Mouse (Mus musculus) limb, embryonic 11.5 days (tissue): Measurements from ENCODE around the gene Hivep3. TPM values are rescaled to one million over a fixed set of nuclear protein-coding genes. Genes with fewer than 3 reads are reported as not detected.

ENCODE experiments used
- ATAC-seq: fragments of 200-750 bp; cut with Nextera tagmentation; 2 replicates; pipeline ENCODE4 v1.8.0; 2017; ENCODE audit warnings: low read depth; ENCODE audit not compliant: insufficient number of reproducible peaks, low FRiP score, low TSS enrichment
- DNase-seq: peaks from one replicate; pipeline ENCODE4 v3.0.0-alpha.2; 2015; ENCODE audit warnings: low spot score
- H3K27ac ChIP-seq: fragments of 300-500 bp; sonication (generic); replicated peaks from 2 replicates; pipeline ENCODE4 v1.5.1; 2014; ENCODE audit warnings: low read depth, mild to moderate bottlenecking, low read length
- H3K27me3 ChIP-seq: fragments of 300-500 bp; sonication (generic); 2 replicates; pipeline ENCODE4 v1.6.1; 2014; ENCODE audit warnings: mild to moderate bottlenecking, low read length, mixed read lengths; ENCODE audit not compliant: control insufficient read depth, insufficient read depth
- H3K36me3 ChIP-seq: fragments of 300-500 bp; sonication (generic); 2 replicates; pipeline ENCODE4 v1.6.1; 2014; ENCODE audit warnings: mild to moderate bottlenecking, low read length, moderate library complexity, mixed read lengths; ENCODE audit not compliant: control insufficient read depth, insufficient read depth
- H3K4me1 ChIP-seq: fragments of 300-500 bp; sonication (generic); 2 replicates; pipeline ENCODE4 v1.6.1; 2014; ENCODE audit warnings: low read length, mixed read lengths; ENCODE audit not compliant: control insufficient read depth, insufficient read depth
- H3K4me2 ChIP-seq: fragments of 300-500 bp; sonication (generic); 2 replicates; pipeline ENCODE4 v1.6.1; 2014; ENCODE audit warnings: low read depth, mild to moderate bottlenecking, moderate library complexity; ENCODE audit not compliant: severe bottlenecking
- H3K4me3 ChIP-seq: fragments of 300-500 bp; sonication (generic); 2 replicates; pipeline ENCODE4 v1.5.1; 2014; ENCODE audit warnings: low read depth, low read length
- H3K9ac ChIP-seq: fragments of 300-500 bp; sonication (generic); 2 replicates; pipeline ENCODE4 v1.6.1; 2014; ENCODE audit warnings: mild to moderate bottlenecking, low read length
- H3K9me3 ChIP-seq: fragments of 300-500 bp; sonication (generic); 2 replicates; pipeline ENCODE4 v1.6.1; 2016; ENCODE audit warnings: low read length; ENCODE audit not compliant: control insufficient read depth
- WGBS: fragments of 180-500 bp; shearing (Covaris S2); extraction: QIAGEN DNeasy Blood & Tissue Kit; methylation state at CpG from one replicate; pipeline ENCODE4 v1.1.7; 2014; 5-methylcytosine and 5-hydroxymethylcytosine counted together
- polyA plus RNA-seq: library from polyadenylated mRNA; unstranded; fragments of >200 nt; fragmentation: Nextera tagmentation; extraction: Ambion mirVana; gene quantifications from 2 replicates; pipeline ENCODE4 v1.2.1, GENCODE M21; 2014

The Hivep3 gene
- polyA plus RNA-seq, 1 experiment from 2014 or later = 0.55 TPM

- DNase-seq (no peak), ATAC-seq (no peak)
- no peaks in the 10 kb centered on the region for H3K9me3 ChIP-seq
Observed at GRCm38 (mm10) chr4:119901556-119902491, 168.2 kb downstream of the Hivep3 start.

GRCm38 (mm10) chr4:119903328-119903727 lies 169.7 kb downstream of the Hivep3 start:
- no peak overlapping the region for H3K4me2 ChIP-seq
- no peak overlapping the region for H3K27ac ChIP-seq
- DNase-seq (no peak), ATAC-seq (no peak)
- H3K4me3 ChIP-seq = no peak overlapping the region
- H3K27me3 ChIP-seq = no peaks in the 10 kb centered on the region
- no peak overlapping the region for H3K9ac ChIP-seq
- H3K4me1 ChIP-seq = no peaks in the 10 kb centered on the region
- no peaks in the 10 kb centered on the region for H3K36me3 ChIP-seq
- H3K9me3 ChIP-seq = no peaks in the 10 kb centered on the region

More at GRCm38 (mm10) chr4:119901556-119902491, 168.2 kb downstream of the Hivep3 start:
- Histone ChIP-seq H3K4me1 (no peaks in the 10 kb centered on the region), H3K9ac (no peak overlapping the region), H3K36me3 (no peaks in the 10 kb centered on the region), H3K27ac (no peak overlapping the region), H3K27me3 (no peaks in the 10 kb centered on the region), H3K4me2 (no peak overlapping the region), H3K4me3 (no peak overlapping the region)
- 76% methylated on average over 16 of the region's 16 CpGs for WGBS

GRCm38 (mm10) chr4:119903806-119904205 lies 170.2 kb downstream of the Hivep3 start:
- 30% methylated on average over 1 of the region's 1 CpGs for WGBS
- Histone ChIP-seq H3K9me3 (no peaks in the 10 kb centered on the region), H3K4me2 (no peak overlapping the region), H3K4me1 (no peaks in the 10 kb centered on the region), H3K9ac (no peak overlapping the region), H3K27ac (no peak overlapping the region), H3K36me3 (no peaks in the 10 kb centered on the region), H3K27me3 (no peaks in the 10 kb centered on the region), H3K4me3 (no peak overlapping the region)
- ATAC-seq (no peak), DNase-seq (peak; percentile 81)

GRCm38 (mm10) chr4:119904296-119904695 lies 170.7 kb downstream of the Hivep3 start:
- ATAC-seq (no peak), DNase-seq (no peak)
- Histone ChIP-seq H3K4me3 (no peak overlapping the region), H3K9ac (no peak overlapping the region), H3K4me1 (no peaks in the 10 kb centered on the region), H3K36me3 (no peaks in the 10 kb centered on the region), H3K4me2 (no peak overlapping the region), H3K27me3 (no peaks in the 10 kb centered on the region), H3K9me3 (no peaks in the 10 kb centered on the region), H3K27ac (no peak overlapping the region)
- WGBS = 77% methylated on average over 4 of the region's 4 CpGs

- WGBS = 90% methylated on average over 4 of the region's 4 CpGs
- H3K4me3 ChIP-seq = no peak overlapping the region
- H3K9me3 ChIP-seq = no peaks in the 10 kb centered on the region
- DNase-seq = no peak
- H3K27ac ChIP-seq = no peak overlapping the region
- no peaks in the 10 kb centered on the region for H3K4me1 ChIP-seq
- no peaks in the 10 kb centered on the region for H3K36me3 ChIP-seq
- H3K4me2 ChIP-seq = no peak overlapping the region
- ATAC-seq = no peak
- no peaks in the 10 kb centered on the region for H3K27me3 ChIP-seq
- no peak overlapping the region for H3K9ac ChIP-seq
Observed at GRCm38 (mm10) chr4:119907106-119907505, 173.5 kb downstream of the Hivep3 start.

- no peaks in the 10 kb centered on the region for H3K4me1 ChIP-seq
- no peak overlapping the region for H3K27ac ChIP-seq
- no peak overlapping the region for H3K4me3 ChIP-seq
- H3K27me3 ChIP-seq = no peaks in the 10 kb centered on the region
- ATAC-seq (no peak), DNase-seq (no peak)
- H3K4me2 ChIP-seq = no peak overlapping the region
- H3K36me3 ChIP-seq = no peaks in the 10 kb centered on the region
- H3K9ac ChIP-seq = no peak overlapping the region
- 74% methylated on average over 13 of the region's 13 CpGs for WGBS
- no peaks in the 10 kb centered on the region for H3K9me3 ChIP-seq
Observed at GRCm38 (mm10) chr4:119911071-119911904, 177.7 kb downstream of the Hivep3 start.

- no peak overlapping the region for H3K27ac ChIP-seq
- no peak overlapping the region for H3K9ac ChIP-seq
- H3K36me3 ChIP-seq = no peaks in the 10 kb centered on the region
- ATAC-seq = no peak
- no peaks in the 10 kb centered on the region for H3K9me3 ChIP-seq
- 63% methylated on average over 2 of the region's 2 CpGs for WGBS
- no peak for DNase-seq
- no peak overlapping the region for H3K4me2 ChIP-seq
- H3K27me3 ChIP-seq = no peaks in the 10 kb centered on the region
- no peak overlapping the region for H3K4me3 ChIP-seq
- H3K4me1 ChIP-seq = no peaks in the 10 kb centered on the region
Observed at GRCm38 (mm10) chr4:119912216-119912615, 178.6 kb downstream of the Hivep3 start.

GRCm38 (mm10) chr4:119914194-119914593 lies 180.6 kb downstream of the Hivep3 start:
- H3K9ac ChIP-seq = no peak overlapping the region
- no peak overlapping the region for H3K4me2 ChIP-seq
- no peak overlapping the region for H3K27ac ChIP-seq
- H3K36me3 ChIP-seq = no peaks in the 10 kb centered on the region
- DNase-seq (no peak), ATAC-seq (no peak)
- no peaks in the 10 kb centered on the region for H3K4me1 ChIP-seq
- no peaks in the 10 kb centered on the region for H3K9me3 ChIP-seq
- no peaks in the 10 kb centered on the region for H3K27me3 ChIP-seq
- H3K4me3 ChIP-seq = no peak overlapping the region
- WGBS = 25% methylated on average over 4 of the region's 4 CpGs
